Mouse (Mus musculus): ENCODE data around the gene Tlk1.

DNA sequence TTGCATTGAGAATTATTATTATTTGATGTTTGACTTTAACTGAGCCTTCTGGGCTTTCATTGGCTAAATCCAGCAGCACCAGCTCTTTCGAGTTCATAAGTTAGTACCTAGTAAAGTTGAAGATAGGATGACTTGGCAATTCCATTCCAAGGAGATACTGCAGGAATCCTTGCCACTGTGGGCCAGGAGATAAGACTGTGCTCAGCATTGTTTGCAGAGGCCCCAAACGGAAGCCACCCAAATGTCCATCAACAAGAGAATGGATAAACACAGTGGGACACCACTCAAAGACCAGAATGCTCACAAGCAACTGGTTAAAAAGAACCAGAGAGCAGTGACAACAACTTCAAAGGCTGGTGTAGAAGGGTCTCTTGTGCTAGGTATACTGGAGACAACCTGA lies 5.2 kb upstream of the Tlk1 start:
- TF ChIP-seq CTCF (IDR thresholded peaks at IDR 0.05; ENCODE audit: borderline replicate concordance, extremely low read depth, insufficient read depth, insufficient read length) (no peak), POLR2A (IDR thresholded peaks at IDR 0.05; ENCODE audit: borderline replicate concordance, extremely low read depth, insufficient read depth, insufficient read length, poor library complexity, severe bottlenecking) (no peak)

Measured in brain, embryonic 14.5 days (tissue).